Mouse (Mus musculus): Measurements from ENCODE around the gene Trank1. TPM values are rescaled to one million over a fixed set of nuclear protein-coding genes. Genes with fewer than 3 reads are reported as not detected.

The Trank1 gene
- polyA plus RNA-seq, 1 experiment = not detected

- Histone ChIP-seq H3K27me3 (ENCODE audit: control insufficient read depth, insufficient read depth, insufficient read length) (no peaks in the 10 kb centered on the region), H3K4me3 (no peak overlapping the region), H3ac (ENCODE audit: control insufficient read depth, insufficient read length) (no peak overlapping the region), H3K36me3 (ENCODE audit: control insufficient read depth, insufficient read depth) (no peaks in the 10 kb centered on the region), H3K4me2 (ENCODE audit: low read depth) (no peak overlapping the region), H3K79me2 (ENCODE audit: control insufficient read depth, insufficient read depth) (no peaks in the 10 kb centered on the region)
- no peak for TF ChIP-seq POLR2A (IDR thresholded peaks at IDR 0.05; ENCODE audit: insufficient read length, low read depth)
- TF ChIP-seq MAX (IDR thresholded peaks at IDR 0.05; ENCODE audit: low read depth) = no peak
- no peak for TF ChIP-seq POLR2AphosphoS2 (IDR thresholded peaks at IDR 0.05; ENCODE audit: insufficient read length, low read depth)
Measured at GRCm38 (mm10) chr9:111302196-111302831, 9.2 kb upstream of the Trank1 start.

GRCm38 (mm10) chr9:111304036-111304435, 7.5 kb upstream of the Trank1 start:
- H3K4me3 ChIP-seq = no peak overlapping the region
- no peaks in the 10 kb centered on the region for H3K27me3 ChIP-seq (ENCODE audit: control insufficient read depth, insufficient read depth, insufficient read length)
- H3K36me3 ChIP-seq (ENCODE audit: control insufficient read depth, insufficient read depth) = no peaks in the 10 kb centered on the region
- TF ChIP-seq MYOD1 (IDR thresholded peaks at IDR 0.05; ENCODE audit: control insufficient read depth in 1 of 3, insufficient read length in 2 of 3, low read depth in 2 of 3) = peak in 2 of 3 experiments; percentile 43 to 61
- no peak for TF ChIP-seq SRF (IDR thresholded peaks at IDR 0.05; ENCODE audit: control insufficient read depth, insufficient read length, low read depth)
- peak overlapping the region; percentile 39 for H3K4me2 ChIP-seq (ENCODE audit: low read depth)
- no peaks in the 10 kb centered on the region for H3K79me2 ChIP-seq (ENCODE audit: control insufficient read depth, insufficient read depth)
- no peak overlapping the region for H3ac ChIP-seq (ENCODE audit: control insufficient read depth, insufficient read length)

- no peak overlapping the region for H3K4me2 ChIP-seq (ENCODE audit: low read depth)
- no peak overlapping the region for H3K4me3 ChIP-seq
- H3K27me3 ChIP-seq (ENCODE audit: control insufficient read depth, insufficient read depth, insufficient read length) = peaks cover 1% of the 10 kb centered on the region
- no peaks in the 10 kb centered on the region for H3K36me3 ChIP-seq (ENCODE audit: control insufficient read depth, insufficient read depth)
- no peak overlapping the region for H3ac ChIP-seq (ENCODE audit: control insufficient read depth, insufficient read length)
- TF ChIP-seq MAX (IDR thresholded peaks at IDR 0.05; ENCODE audit: low read depth) (no peak), TCF3 (IDR thresholded peaks at IDR 0.05; ENCODE audit: insufficient read length, low read depth) (no peak), POLR2AphosphoS2 (IDR thresholded peaks at IDR 0.05; ENCODE audit: insufficient read length, low read depth) (no peak), SRF (IDR thresholded peaks at IDR 0.05; ENCODE audit: control insufficient read depth, insufficient read length, low read depth) (no peak), USF1 (IDR thresholded peaks at IDR 0.05; ENCODE audit: low read depth) (no peak), CEBPB (IDR thresholded peaks at IDR 0.05; ENCODE audit: insufficient read depth, poor library complexity, severe bottlenecking) (no peak), POLR2A (IDR thresholded peaks at IDR 0.05; ENCODE audit: insufficient read length, low read depth) (no peak), REST (IDR thresholded peaks at IDR 0.05; ENCODE audit: insufficient read depth, insufficient read length) (no peak), TCF12 (IDR thresholded peaks at IDR 0.05; ENCODE audit: insufficient read depth, poor library complexity, severe bottlenecking) (no peak), MYOD1 (IDR thresholded peaks at IDR 0.05; ENCODE audit: control insufficient read depth in 1 of 3, insufficient read length in 2 of 3, low read depth in 2 of 3) (no peak), MYOG (IDR thresholded peaks at IDR 0.05; ENCODE audit: control insufficient read depth in 1 of 3, insufficient read depth in 1 of 3, insufficient read length in 2 of 3, low read depth in 2 of 3) (no peak), E2F4 (IDR thresholded peaks at IDR 0.05; ENCODE audit: insufficient read depth) (no peak)
- H3K79me2 ChIP-seq (ENCODE audit: control insufficient read depth, insufficient read depth) = no peaks in the 10 kb centered on the region
Measured at GRCm38 (mm10) chr9:111306142-111306541, 5.4 kb upstream of the Trank1 start.

GRCm38 (mm10) chr9:111311843-111312441, 403 bp downstream of the Trank1 start:
- Histone ChIP-seq H3K4me2 (ENCODE audit: low read depth) (no peak overlapping the region), H3K79me2 (ENCODE audit: control insufficient read depth, insufficient read depth) (no peaks in the 10 kb centered on the region), H3K36me3 (ENCODE audit: control insufficient read depth, insufficient read depth) (no peaks in the 10 kb centered on the region), H3ac (ENCODE audit: control insufficient read depth, insufficient read length) (no peak overlapping the region), H3K27me3 (ENCODE audit: control insufficient read depth, insufficient read depth, insufficient read length) (peaks cover 18% of the 10 kb centered on the region), H3K4me3 (no peak overlapping the region)
- TF ChIP-seq MAX (IDR thresholded peaks at IDR 0.05; ENCODE audit: low read depth) (no peak), TCF12 (IDR thresholded peaks at IDR 0.05; ENCODE audit: insufficient read depth, poor library complexity, severe bottlenecking) (no peak), TCF3 (IDR thresholded peaks at IDR 0.05; ENCODE audit: insufficient read length, low read depth) (no peak), CEBPB (IDR thresholded peaks at IDR 0.05; ENCODE audit: insufficient read depth, poor library complexity, severe bottlenecking) (no peak), MYOD1 (IDR thresholded peaks at IDR 0.05; ENCODE audit: control insufficient read depth in 1 of 3, insufficient read length in 2 of 3, low read depth in 2 of 3) (no peak), REST (IDR thresholded peaks at IDR 0.05; ENCODE audit: insufficient read depth, insufficient read length) (no peak), MYOG (IDR thresholded peaks at IDR 0.05; ENCODE audit: control insufficient read depth in 1 of 3, insufficient read depth in 1 of 3, insufficient read length in 2 of 3, low read depth in 2 of 3) (no peak), USF1 (IDR thresholded peaks at IDR 0.05; ENCODE audit: low read depth) (no peak), SRF (IDR thresholded peaks at IDR 0.05; ENCODE audit: control insufficient read depth, insufficient read length, low read depth) (no peak)

- TF ChIP-seq TCF3 (IDR thresholded peaks at IDR 0.05; ENCODE audit: insufficient read length, low read depth) (no peak), MYOG (IDR thresholded peaks at IDR 0.05; ENCODE audit: control insufficient read depth in 1 of 3, insufficient read depth in 1 of 3, insufficient read length in 2 of 3, low read depth in 2 of 3) (no peak), CEBPB (IDR thresholded peaks at IDR 0.05; ENCODE audit: insufficient read depth, poor library complexity, severe bottlenecking) (no peak), MAX (IDR thresholded peaks at IDR 0.05; ENCODE audit: low read depth) (no peak), MYOD1 (IDR thresholded peaks at IDR 0.05; ENCODE audit: control insufficient read depth in 1 of 3, insufficient read length in 2 of 3, low read depth in 2 of 3) (no peak), E2F4 (IDR thresholded peaks at IDR 0.05; ENCODE audit: insufficient read depth) (no peak), USF1 (IDR thresholded peaks at IDR 0.05; ENCODE audit: low read depth) (no peak), POLR2AphosphoS2 (IDR thresholded peaks at IDR 0.05; ENCODE audit: insufficient read length, low read depth) (no peak)
- Histone ChIP-seq H3K4me3 (no peak overlapping the region), H3K27me3 (ENCODE audit: control insufficient read depth, insufficient read depth, insufficient read length) (peaks cover 18% of the 10 kb centered on the region), H3ac (ENCODE audit: control insufficient read depth, insufficient read length) (no peak overlapping the region), H3K36me3 (ENCODE audit: control insufficient read depth, insufficient read depth) (no peaks in the 10 kb centered on the region), H3K4me2 (ENCODE audit: low read depth) (no peak overlapping the region), H3K79me2 (ENCODE audit: control insufficient read depth, insufficient read depth) (no peaks in the 10 kb centered on the region)
Measured at GRCm38 (mm10) chr9:111312442-111313141, 1.1 kb downstream of the Trank1 start.
